Mouse (Mus musculus) lung, adult 2 months (tissue): ENCODE results near the gene Ppp1r15b.

Source experiments
- CTCF ChIP-seq: fragments of 200-500 bp; IDR thresholded peaks from 2 replicates; pipeline ENCODE4 v1.5.1; 2011; ENCODE audit warnings: mild to moderate bottlenecking, low read length, control low read depth; ENCODE audit not compliant: insufficient read depth
- POLR2A ChIP-seq: fragments of 200-500 bp; IDR thresholded peaks from 2 replicates; pipeline ENCODE4 v1.6.1; 2011; ENCODE audit warnings: low read depth, mild to moderate bottlenecking, control low read depth, low read length, borderline replicate concordance; ENCODE audit errors: extremely low read depth

GRCm38 (mm10) chr1:133133425-133133824 is 2.5 kb downstream of the Ppp1r15b start:
- TF ChIP-seq CTCF, result no peak
- no peak for TF ChIP-seq POLR2A
